Mouse (Mus musculus) right cerebral cortex, postnatal 25 days (tissue): Measurements from ENCODE around the gene Cdca5.
"Not testable (repeated sequence)": the region's sequence is repeated elsewhere in the genome, so short reads cannot be mapped to it uniquely, and the experiment has no call there.

Experiments used
- DNase-seq: peaks from one replicate; pipeline ENCODE4 v3.0.0; 2022

Gene Cdca5

GRCm38 (mm10) chr19:6084478-6085248 lies at the start of gene Cdca5, which contains the start of gene Zfpl1:
Cdca5 (plus strand) TSS chr19:6084983.
Zfpl1 (minus strand) TSS chr19:6084956.
- peak; percentile 95 for DNase-seq

- no peak for DNase-seq
These were observed 48.7 kb upstream of the Cdca5 start for GRCm38 (mm10) chr19:6035966-6036585.

GRCm38 (mm10) chr19:6037695-6038094 lies 47.1 kb upstream of the Cdca5 start:
- no peak for DNase-seq

- no peak for DNase-seq
These were observed 46.5 kb upstream of the Cdca5 start for GRCm38 (mm10) chr19:6038326-6038725.

GRCm38 (mm10) chr19:6040002-6040401 lies 44.8 kb upstream of the Cdca5 start:
- DNase-seq, result no peak

- no peak for DNase-seq
These were observed 42.5 kb upstream of the Cdca5 start for GRCm38 (mm10) chr19:6042293-6042692.

GRCm38 (mm10) chr19:6044102-6044501 lies 40.7 kb upstream of the Cdca5 start:
- DNase-seq, result not testable (repeated sequence)

- DNase-seq, result no peak
These were observed 39.2 kb upstream of the Cdca5 start for GRCm38 (mm10) chr19:6045366-6046293.

GRCm38 (mm10) chr19:6046294-6047153 lies 38.3 kb upstream of the Cdca5 start, which contains the start of gene Syvn1:
Syvn1 (plus strand) TSS chr19:6046576.
- DNase-seq, result peak; percentile 90

- DNase-seq, result no peak
These were observed 37.5 kb upstream of the Cdca5 start for GRCm38 (mm10) chr19:6047154-6047898.

- no peak for DNase-seq
These were observed 37.0 kb upstream of the Cdca5 start for GRCm38 (mm10) chr19:6047899-6048166.

GRCm38 (mm10) chr19:6048681-6049410 lies 35.9 kb upstream of the Cdca5 start:
- DNase-seq, result no peak

- no peak for DNase-seq
These were observed 32.3 kb upstream of the Cdca5 start for GRCm38 (mm10) chr19:6052516-6052915.

GRCm38 (mm10) chr19:6054296-6054695 lies 30.5 kb upstream of the Cdca5 start:
- no peak for DNase-seq

- DNase-seq, result no peak
These were observed 28.1 kb upstream of the Cdca5 start for GRCm38 (mm10) chr19:6056696-6057095.

- DNase-seq, result peak; percentile 99
These were observed 27.3 kb upstream of the Cdca5 start, which contains the start of the genes Mrpl49 and Fau for GRCm38 (mm10) chr19:6057313-6058096. Mrpl49 (minus strand) TSS chr19:6057785. Fau (plus strand) TSS chr19:6057844.

- DNase-seq, result no peak
These were observed 26.3 kb upstream of the Cdca5 start for GRCm38 (mm10) chr19:6058513-6058912.

GRCm38 (mm10) chr19:6058966-6059365 lies 25.8 kb upstream of the Cdca5 start:
- no peak for DNase-seq

- DNase-seq, result peak; percentile 92
These were observed 23.7 kb upstream of the Cdca5 start, which contains the start of gene Znhit2 for GRCm38 (mm10) chr19:6061021-6061533. Znhit2 (plus strand) TSS chr19:6061192.
